Mouse (Mus musculus) granulocyte monocyte progenitor cell, adult 5-6 weeks (primary cell): Measurements from ENCODE around the gene Gm3854. TPM values are rescaled to one million over a fixed set of nuclear protein-coding genes. Genes with fewer than 3 reads are reported as not detected.

Experiments
- ATAC-seq: replicated peaks from 2 replicates; pipeline ENCODE4 v1.8.0; 2016; ENCODE audit warnings: mild to moderate bottlenecking, moderate TSS enrichment, inconsistent platforms; ENCODE audit not compliant: poor library complexity, severe bottlenecking
- total RNA-seq, 2 experiments: library from RNA; stranded (forward) in 1 of 2; stranded (reverse) in 1 of 2; fragments of 200-712, 200-1000 nt in 1 of 2; fragments of >200 nt in 1 of 2; fragmentation: Nextera tagmentation in 1 of 2; gene quantifications; 2 replicates each; pipeline ENCODE4 v1.2.3; 2014 to 2017

The Gm3854 gene
- total RNA-seq, 2 experiments from 2014 or later, result 0.31 to 1.8 TPM

DNA sequence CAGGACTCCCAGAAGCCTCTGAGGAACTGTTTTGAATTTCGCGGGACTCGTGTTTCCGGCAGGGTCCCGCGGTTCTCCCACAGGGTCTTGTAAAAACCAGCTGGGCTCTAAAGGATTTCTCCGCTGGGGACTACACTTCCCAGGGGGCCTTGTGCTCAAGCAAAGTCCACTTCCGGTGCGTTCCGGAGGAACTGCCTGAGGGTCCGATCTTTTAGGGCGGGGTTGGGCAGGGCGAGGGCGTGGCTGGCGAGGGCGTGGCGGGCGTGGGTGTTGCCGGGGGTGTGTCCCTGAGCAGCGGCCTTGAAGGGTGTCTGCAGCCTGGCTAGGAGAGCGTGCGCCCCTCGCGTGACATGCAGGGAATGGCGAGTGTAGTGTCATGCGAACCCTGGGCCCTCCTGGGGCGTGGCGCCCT, 39.5 kb downstream of the Gm3854 start, which contains the start of gene Zfp28:
TSS of gene Zfp28 (plus strand) at position 252 of the 412 bp plus-strand sequence.
- peak; percentile 96 for ATAC-seq

DNA sequence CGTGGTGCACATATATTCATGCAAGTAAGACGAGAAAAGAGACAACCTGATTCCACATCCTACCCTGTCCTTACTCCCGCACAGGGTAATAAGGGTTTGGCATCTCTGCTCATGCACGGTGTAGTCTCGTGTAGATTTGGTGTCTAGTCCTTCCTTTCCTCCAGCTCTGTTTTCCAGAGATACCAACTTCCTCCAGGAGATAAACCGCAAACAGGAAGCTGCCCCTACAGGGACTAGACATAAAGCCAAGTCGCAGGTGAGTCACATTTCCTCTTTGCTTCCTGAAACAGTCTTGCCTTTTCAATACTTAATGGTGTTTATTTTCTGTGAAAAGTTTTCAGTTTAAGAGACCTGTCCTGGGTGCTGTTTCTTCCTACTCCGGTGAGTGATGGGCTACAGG, 40.5 kb downstream of the Gm3854 start:
- ATAC-seq, result peak; percentile 2; the same call in 1 of the 2 replicates

DNA sequence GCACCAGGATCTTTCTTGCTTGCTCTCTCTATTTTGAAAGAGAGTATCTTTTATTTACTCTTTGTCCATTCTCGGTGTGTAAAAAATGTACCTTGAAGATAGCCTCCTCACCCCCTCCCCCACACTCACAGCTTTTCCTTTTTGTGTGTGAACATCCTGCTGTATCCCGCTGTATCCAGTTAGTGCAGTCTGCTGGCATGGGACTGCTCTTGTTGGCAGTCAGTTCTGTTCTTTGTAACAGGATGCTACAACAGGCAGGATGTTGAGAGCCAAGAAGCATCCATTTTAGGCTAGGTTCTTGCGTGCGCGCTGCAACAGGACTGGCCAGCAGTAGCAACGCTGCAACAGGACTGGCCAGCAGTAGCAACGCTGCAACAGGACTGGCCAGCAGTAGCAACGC, 43.4 kb downstream of the Gm3854 start:
- no peak for ATAC-seq

DNA sequence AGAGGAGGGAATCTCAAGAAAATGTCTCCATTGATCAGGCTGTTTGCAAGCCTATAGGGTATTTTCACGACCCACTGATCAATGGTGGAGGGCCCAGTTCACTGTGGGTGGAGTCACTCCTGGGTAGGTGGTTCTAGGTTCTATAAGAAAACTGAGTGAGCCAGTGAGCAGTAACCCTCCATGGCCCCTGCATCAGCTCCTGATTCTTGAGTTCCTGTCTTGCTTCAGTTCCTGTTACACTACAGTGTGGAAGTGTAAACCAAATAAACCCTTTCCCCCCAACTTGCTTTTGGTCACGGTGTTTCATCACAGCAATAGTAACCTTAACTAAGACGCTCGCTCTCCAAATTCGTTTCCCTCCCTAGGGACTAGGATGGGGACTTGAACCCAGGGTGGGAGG, 45.4 kb downstream of the Gm3854 start:
- ATAC-seq, result peak; percentile 67

GRCm38 (mm10) chr7:6389449-6389848, 45.9 kb downstream of the Gm3854 start:
- peak; percentile 35; the same call in 1 of the 2 replicates for ATAC-seq

GRCm38 (mm10) chr7:6397996-6398975, 54.7 kb downstream of the Gm3854 start, which contains the start of gene Smim17:
TSS of gene Smim17 (plus strand) at chr7:6398715.
- peak; percentile 99 for ATAC-seq

Other genes starting within 250 kb of the Gm3854 start
- 22.6 and 23.7 TPM in 2 replicates for gene Zfp787, start 187.8 kb upstream of the Gm3854 start, total RNA-seq (2014; fragmentation: Nextera tagmentation)
- 20.2 and 32.4 TPM in 2 replicates for gene Zfp787, start 187.8 kb upstream of the Gm3854 start, total RNA-seq (2017)
- gene Zfp444, start 171.5 kb upstream of the Gm3854 start, total RNA-seq (2014; fragmentation: Nextera tagmentation), result 11.6 and 14.7 TPM in 2 replicates
- gene Zfp444, start 171.5 kb upstream of the Gm3854 start, total RNA-seq (2017), result 20.1 and 23.3 TPM in 2 replicates
- gene Galp, start 146.7 kb upstream of the Gm3854 start, total RNA-seq (2014; fragmentation: Nextera tagmentation), result not detected in 2 replicates
- gene Galp, start 146.7 kb upstream of the Gm3854 start, total RNA-seq (2017), result not detected in 2 replicates
- gene Zscan5b, start 121.5 kb upstream of the Gm3854 start, total RNA-seq (2014; fragmentation: Nextera tagmentation), result not detected in 2 replicates
- not detected in 2 replicates for gene Zscan5b, start 121.5 kb upstream of the Gm3854 start, total RNA-seq (2017)
- gene Epp13, start 91.0 kb upstream of the Gm3854 start, total RNA-seq (2014; fragmentation: Nextera tagmentation), result not detected in 2 replicates
- not detected in 2 replicates for gene Epp13, start 91.0 kb upstream of the Gm3854 start, total RNA-seq (2017)
- gene Zfp667, start 57.2 kb upstream of the Gm3854 start, total RNA-seq (2014; fragmentation: Nextera tagmentation), result 3.7 and 3.8 TPM in 2 replicates
- gene Zfp667, start 57.2 kb upstream of the Gm3854 start, total RNA-seq (2017), result 1.4 and 2.8 TPM in 2 replicates
- gene Zfp583, start 12.5 kb upstream of the Gm3854 start, total RNA-seq (2014; fragmentation: Nextera tagmentation), result 2.5 and 8.0 TPM in 2 replicates
- 1.3 and 2.1 TPM in 2 replicates for gene Zfp583, start 12.5 kb upstream of the Gm3854 start, total RNA-seq (2017)
- 1.8 and 2.9 TPM in 2 replicates for gene Zfp78, start 19.5 kb downstream of the Gm3854 start, total RNA-seq (2014; fragmentation: Nextera tagmentation)
- 0.88 and 2.6 TPM in 2 replicates for gene Zfp78, start 19.5 kb downstream of the Gm3854 start, total RNA-seq (2017)
- gene Zfp28, start 39.5 kb downstream of the Gm3854 start, total RNA-seq (2014; fragmentation: Nextera tagmentation), result 1.9 and 2.0 TPM in 2 replicates
- 1.0 and 2.0 TPM in 2 replicates for gene Zfp28, start 39.5 kb downstream of the Gm3854 start, total RNA-seq (2017)
- gene Smim17, start 55.0 kb downstream of the Gm3854 start, total RNA-seq (2014; fragmentation: Nextera tagmentation), result not detected in 2 replicates
- not detected in 2 replicates for gene Smim17, start 55.0 kb downstream of the Gm3854 start, total RNA-seq (2017)
- not detected in 2 replicates for gene Gm20715, start 66.5 kb downstream of the Gm3854 start, total RNA-seq (2014; fragmentation: Nextera tagmentation)
- 0.15 TPM in 1 of 2 replicates, not detected in the other for gene Gm20715, start 66.5 kb downstream of the Gm3854 start, total RNA-seq (2017)
- not detected in 2 replicates for gene Olfr1344, start 94.9 kb downstream of the Gm3854 start, total RNA-seq (2014; fragmentation: Nextera tagmentation)
- gene Olfr1344, start 94.9 kb downstream of the Gm3854 start, total RNA-seq (2017), result not detected in 2 replicates
- gene Olfr1336, start 112.4 kb downstream of the Gm3854 start, total RNA-seq (2014; fragmentation: Nextera tagmentation), result not detected in 2 replicates
- gene Olfr1336, start 112.4 kb downstream of the Gm3854 start, total RNA-seq (2017), result not detected in 2 replicates
- not detected in 2 replicates for gene Olfr1346, start 123.3 kb downstream of the Gm3854 start, total RNA-seq (2014; fragmentation: Nextera tagmentation)
- not detected in 2 replicates for gene Olfr1346, start 123.3 kb downstream of the Gm3854 start, total RNA-seq (2017)
- gene Olfr5, start 143.2 kb downstream of the Gm3854 start, total RNA-seq (2014; fragmentation: Nextera tagmentation), result not detected in 2 replicates
- 0.04 TPM in 1 of 2 replicates, not detected in the other for gene Olfr5, start 143.2 kb downstream of the Gm3854 start, total RNA-seq (2017)
- not detected in 2 replicates for gene Olfr1347, start 156.0 kb downstream of the Gm3854 start, total RNA-seq (2014; fragmentation: Nextera tagmentation)
- gene Olfr1347, start 156.0 kb downstream of the Gm3854 start, total RNA-seq (2017), result not detected in 2 replicates
- not detected in 2 replicates for gene Olfr1348, start 165.0 kb downstream of the Gm3854 start, total RNA-seq (2014; fragmentation: Nextera tagmentation)
- gene Olfr1348, start 165.0 kb downstream of the Gm3854 start, total RNA-seq (2017), result not detected in 2 replicates
- not detected in 2 replicates for gene Olfr1349, start 179.2 kb downstream of the Gm3854 start, total RNA-seq (2014; fragmentation: Nextera tagmentation)
- not detected in 2 replicates for gene Olfr1349, start 179.2 kb downstream of the Gm3854 start, total RNA-seq (2017)
- not detected in 2 replicates for gene Olfr1350, start 221.1 kb downstream of the Gm3854 start, total RNA-seq (2014; fragmentation: Nextera tagmentation)
- not detected in 2 replicates for gene Olfr1350, start 221.1 kb downstream of the Gm3854 start, total RNA-seq (2017)